Mouse (Mus musculus): Measurements from ENCODE around the gene Setd5. TPM values are rescaled to one million over a fixed set of nuclear protein-coding genes. Genes with fewer than 3 reads are reported as not detected.

Gene Setd5
- total RNA-seq, 2 experiments from 2014 or later = 36.4 to 41.2 TPM

DNA sequence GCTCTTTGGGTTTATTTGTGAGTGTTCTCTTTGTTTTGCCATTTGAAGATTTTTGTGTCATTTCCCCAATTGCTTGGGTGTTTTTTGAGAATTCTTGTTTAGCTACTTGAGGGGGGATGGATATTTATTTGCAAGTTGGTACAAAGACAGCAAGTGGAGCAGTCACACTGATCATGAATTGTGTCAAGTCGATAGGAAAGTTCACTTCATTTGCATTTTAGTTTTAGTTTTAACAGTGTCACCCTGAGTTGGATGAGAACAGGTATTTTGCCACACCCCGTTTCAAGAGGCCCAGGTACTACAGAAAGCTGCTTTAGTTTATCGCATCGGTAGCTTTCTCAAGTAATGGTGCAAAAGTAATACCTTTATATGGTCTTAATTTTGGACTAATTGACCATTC lies 25.4 kb downstream of the Setd5 start:
- no peak for DNase-seq
- intact Hi-C loops (cut with DNase I; ENCODE audit: low total_unique reads) = no loop called here

DNA sequence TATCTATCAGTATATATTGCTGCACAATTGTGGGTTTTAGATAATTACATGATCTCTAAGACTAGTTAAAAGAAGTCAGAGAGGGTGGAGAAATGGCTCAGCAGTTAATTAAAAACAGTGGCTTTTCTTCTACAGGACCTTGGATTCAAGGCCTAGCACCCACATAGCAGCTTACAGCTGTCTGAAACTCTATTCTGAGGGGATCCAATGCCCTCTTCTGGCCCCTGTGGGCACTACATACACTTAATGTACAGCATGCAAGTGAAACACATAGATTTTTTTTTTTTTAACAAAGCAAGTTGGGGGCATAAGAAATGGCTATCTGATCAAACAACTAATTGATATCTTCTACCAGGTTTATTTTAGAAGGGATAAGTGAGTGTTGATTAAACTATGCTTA lies 26.6 kb downstream of the Setd5 start:
- intact Hi-C loops (cut with DNase I; ENCODE audit: low total_unique reads) = no loop called here
- DNase-seq = peak; percentile 15

DNA sequence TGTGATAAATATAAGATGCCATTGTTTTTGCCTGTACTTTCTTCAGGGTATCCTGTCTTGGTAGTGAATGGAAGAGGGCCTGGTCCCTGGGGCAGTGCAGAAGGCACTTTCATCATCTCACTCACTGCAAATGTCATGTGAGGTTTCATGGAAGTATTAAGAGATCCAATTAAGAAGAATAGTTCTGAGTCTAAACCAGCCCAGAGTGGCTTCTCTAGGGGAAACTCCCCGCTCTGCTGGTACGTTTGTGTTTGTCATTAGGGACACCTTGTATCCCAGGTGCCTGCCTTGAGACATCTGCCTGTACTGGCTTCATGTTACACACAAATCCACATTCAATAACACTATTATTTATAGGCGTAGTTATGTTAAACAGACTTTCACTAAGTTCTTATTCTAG lies 32.2 kb downstream of the Setd5 start:
- DNase-seq = no peak
- intact Hi-C loops (cut with DNase I; ENCODE audit: low total_unique reads) = no loop called here

- intact Hi-C loops (cut with DNase I; ENCODE audit: low total_unique reads) = no loop called here
- no peak for DNase-seq
These were observed 32.8 kb downstream of the Setd5 start for GRCm38 (mm10) chr6:113109956-113110355.

- no peak for DNase-seq
These were observed 43.6 kb downstream of the Setd5 start for GRCm38 (mm10) chr6:113120806-113121205.

GRCm38 (mm10) chr6:113133360-113133759 lies 56.2 kb downstream of the Setd5 start:
- no peak for DNase-seq
- intact Hi-C loops (cut with DNase I; ENCODE audit: low total_unique reads) = no loop called here

More at GRCm38 (mm10) chr6:113120806-113121205, 43.6 kb downstream of the Setd5 start:
- intact Hi-C loops (cut with DNase I; ENCODE audit: low total_unique reads) = no loop called here

- intact Hi-C loops (cut with DNase I; ENCODE audit: low total_unique reads) = no loop called here
- DNase-seq = no peak
These were observed 64.4 kb downstream of the Setd5 start for GRCm38 (mm10) chr6:113141389-113142094.

DNA sequence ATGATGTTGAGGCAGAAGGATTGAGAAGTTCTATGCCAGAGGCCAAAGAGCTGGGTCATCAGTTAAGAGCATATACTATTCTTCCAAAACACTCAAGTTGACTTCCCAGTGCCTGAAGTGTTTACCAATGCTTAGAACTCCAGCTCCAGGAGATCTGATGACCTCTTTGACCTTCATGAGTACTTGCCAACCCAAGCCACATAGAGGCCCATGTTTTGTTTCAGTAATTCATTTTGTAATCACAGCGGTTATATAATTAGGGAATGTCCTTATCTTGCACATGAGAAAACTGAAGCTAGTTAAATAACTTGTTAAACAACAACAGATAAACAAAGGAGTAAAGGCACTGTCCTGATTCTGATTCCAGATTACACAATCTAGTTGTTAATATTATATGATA lies 67.6 kb downstream of the Setd5 start:
- intact Hi-C loops (cut with DNase I; ENCODE audit: low total_unique reads) = no loop called here
- no peak for DNase-seq

GRCm38 (mm10) chr6:113145249-113145648 lies 68.1 kb downstream of the Setd5 start:
- intact Hi-C loops (cut with DNase I; ENCODE audit: low total_unique reads) = no loop called here
- no peak for DNase-seq

- DNase-seq = no peak
- intact Hi-C loops (cut with DNase I; ENCODE audit: low total_unique reads) = loop anchor here (5.0 kb wide), 1 partner anchor 37 kb away; no protein-coding TSS in a partner anchor
These were observed 76.9 kb downstream of the Setd5 start for GRCm38 (mm10) chr6:113154071-113154470.

DNA sequence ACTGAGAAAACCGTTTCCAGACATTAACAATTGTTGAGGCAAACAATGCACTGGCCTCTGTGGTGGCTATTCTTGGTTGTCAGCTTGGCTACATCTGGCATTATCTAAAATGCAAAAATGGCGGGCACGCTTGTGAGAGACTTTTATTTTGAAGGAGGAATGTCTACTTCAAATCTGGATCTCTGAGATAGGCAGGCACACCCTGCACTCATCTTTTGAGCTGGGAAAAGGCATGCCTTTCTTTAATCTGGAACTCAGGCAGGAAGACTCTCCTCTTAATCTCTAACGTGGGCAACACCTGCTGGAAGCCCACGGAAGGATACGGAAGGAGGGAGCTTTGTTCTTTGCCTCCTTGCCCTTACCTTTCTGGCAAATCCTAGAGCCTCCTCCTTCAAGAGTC lies 77.7 kb downstream of the Setd5 start:
- intact Hi-C loops (cut with DNase I; ENCODE audit: low total_unique reads) = loop anchor here (5.0 kb wide), 1 partner anchor 38 kb away; no protein-coding TSS in a partner anchor

DNA sequence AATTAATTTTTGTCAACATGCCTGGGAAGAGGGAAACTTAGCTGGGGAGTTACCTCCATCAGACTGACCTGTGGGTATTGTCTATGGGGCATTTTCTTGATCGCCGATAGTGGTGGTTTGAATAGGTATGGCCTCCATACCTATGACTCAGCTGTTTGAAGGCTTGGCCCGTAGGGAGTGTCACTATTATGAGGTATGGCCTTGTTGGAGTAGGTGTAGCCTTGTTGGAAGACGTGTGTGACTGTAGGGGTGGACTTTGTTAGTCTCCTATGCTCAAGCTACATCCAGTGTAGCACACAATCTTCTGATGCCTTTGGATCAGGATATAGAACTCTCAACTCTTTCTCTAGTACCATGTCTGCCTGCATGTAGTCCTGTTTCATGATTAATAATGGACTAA lies 78.9 kb downstream of the Setd5 start:
- no peak for DNase-seq
- intact Hi-C loops (cut with DNase I; ENCODE audit: low total_unique reads) = no loop called here

More for the DNA sequence above, 77.7 kb downstream of the Setd5 start:
- no peak for DNase-seq

DNA sequence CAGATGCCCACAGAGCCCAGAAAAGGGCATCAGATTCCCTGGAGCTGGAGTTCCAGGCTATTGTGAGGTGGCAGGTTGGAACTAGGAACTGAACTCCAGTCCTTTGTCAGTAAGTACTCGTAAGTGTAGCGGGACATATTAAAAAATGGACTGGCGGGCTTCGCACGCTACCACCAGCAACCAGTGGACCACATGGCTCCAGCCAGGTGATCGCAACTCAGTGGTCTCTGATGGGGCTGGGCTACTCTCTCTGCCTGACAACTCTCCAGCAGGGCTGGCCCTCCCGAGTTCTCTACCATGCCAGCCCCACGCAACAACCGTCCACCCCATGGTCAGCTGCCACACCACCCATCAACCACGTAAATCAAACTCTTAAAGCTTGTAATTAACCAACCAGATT lies 82.9 kb downstream of the Setd5 start:
- intact Hi-C loops (cut with DNase I; ENCODE audit: low total_unique reads) = no loop called here
- no peak for DNase-seq

DNA sequence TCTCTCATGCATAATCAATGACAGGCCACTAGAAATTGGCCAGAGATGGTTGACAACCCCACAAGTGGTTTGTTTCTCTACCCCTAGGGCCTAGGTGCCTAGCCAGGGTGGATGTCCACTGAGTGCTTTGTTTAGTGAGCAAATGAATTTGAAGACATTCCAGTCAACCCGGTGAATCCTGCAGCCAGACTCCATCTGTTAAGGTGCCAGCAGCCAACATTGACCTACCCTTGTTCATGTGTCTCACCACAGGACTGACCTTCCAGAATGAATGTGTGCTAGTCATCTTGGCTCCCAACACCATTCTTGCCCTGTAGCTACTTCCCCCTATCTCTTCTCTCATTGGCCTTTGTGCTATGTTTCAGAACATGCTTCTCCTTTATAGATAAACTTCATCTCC lies 84.8 kb downstream of the Setd5 start:
- DNase-seq = no peak
- intact Hi-C loops (cut with DNase I; ENCODE audit: low total_unique reads) = no loop called here

DNA sequence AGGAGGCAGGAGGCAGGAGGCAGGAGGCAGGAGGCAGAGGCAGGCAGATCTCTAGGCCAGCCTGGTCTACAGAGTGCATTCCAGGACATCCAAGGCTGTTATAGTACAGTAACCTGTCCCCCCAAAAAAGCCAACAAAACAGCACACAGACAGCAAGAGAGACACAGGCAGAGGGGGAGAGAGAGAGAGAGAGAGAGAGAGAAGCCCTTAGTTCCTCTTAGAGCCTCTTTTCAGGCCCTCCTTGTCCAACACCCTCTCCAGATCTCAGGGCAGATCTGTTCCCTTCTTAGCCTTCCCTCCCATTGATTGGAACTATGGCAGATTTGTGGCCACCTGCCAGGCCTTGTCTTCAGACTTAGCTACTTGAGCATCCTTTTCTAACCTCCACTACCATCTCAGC lies 86.3 kb downstream of the Setd5 start:
- intact Hi-C loops (cut with DNase I; ENCODE audit: low total_unique reads) = no loop called here
- DNase-seq = no peak

GRCm38 (mm10) chr6:113166661-113167251 lies 89.6 kb downstream of the Setd5 start:
- intact Hi-C loops (cut with DNase I; ENCODE audit: low total_unique reads) = no loop called here
- DNase-seq = peak; percentile 60

- no peak for DNase-seq
- intact Hi-C loops (cut with DNase I; ENCODE audit: low total_unique reads) = no loop called here
These were observed 91.3 kb downstream of the Setd5 start for GRCm38 (mm10) chr6:113168316-113168975.

- DNase-seq = no peak
- intact Hi-C loops (cut with DNase I; ENCODE audit: low total_unique reads) = no loop called here
These were observed 92.7 kb downstream of the Setd5 start for GRCm38 (mm10) chr6:113169852-113170251.

GRCm38 (mm10) chr6:113170651-113171050 lies 93.5 kb downstream of the Setd5 start:
- DNase-seq = no peak

DNA sequence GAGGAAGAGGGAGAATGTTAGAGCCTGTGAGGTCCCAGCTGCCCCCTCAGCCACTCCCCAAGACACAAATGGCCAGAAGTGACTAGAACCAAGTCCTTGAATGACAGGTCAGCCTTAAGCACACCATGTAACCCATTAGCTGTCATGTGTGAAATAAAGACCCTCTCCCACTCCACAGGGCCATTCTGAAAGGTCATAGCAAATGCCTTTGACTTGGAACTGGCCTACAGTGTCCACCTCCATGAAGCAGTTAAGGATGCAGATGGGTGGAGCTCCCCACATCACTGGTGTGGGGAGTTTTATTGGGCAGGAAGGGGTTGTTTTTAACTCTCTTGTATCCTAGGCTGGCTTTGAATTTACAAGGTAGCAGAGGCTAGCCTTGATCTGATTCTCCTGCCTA lies 94.8 kb downstream of the Setd5 start:
- DNase-seq = no peak
- intact Hi-C loops (cut with DNase I; ENCODE audit: low total_unique reads) = no loop called here

More at GRCm38 (mm10) chr6:113170651-113171050, 93.5 kb downstream of the Setd5 start:
- intact Hi-C loops (cut with DNase I; ENCODE audit: low total_unique reads) = no loop called here

DNA sequence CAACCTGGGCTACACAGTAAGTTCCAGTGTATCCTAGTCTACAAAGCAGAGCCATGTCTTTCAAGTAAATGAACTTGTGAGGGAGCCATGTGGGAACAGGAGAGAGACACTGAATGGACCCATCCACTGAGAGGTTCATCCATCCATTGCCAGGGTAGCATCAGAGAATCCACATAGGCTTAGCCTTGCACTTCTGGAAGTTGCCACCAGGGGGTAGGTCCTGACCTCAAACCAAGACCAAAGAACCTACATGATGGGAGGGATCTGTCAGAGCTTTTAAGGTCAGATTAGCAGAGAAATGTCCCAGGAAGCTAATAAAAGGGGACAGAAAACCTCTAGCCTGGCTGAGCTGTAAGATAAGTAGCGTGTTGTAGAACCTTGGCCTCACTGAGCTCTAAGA lies 95.4 kb downstream of the Setd5 start:
- intact Hi-C loops (cut with DNase I; ENCODE audit: low total_unique reads) = no loop called here
- peak; percentile 54 for DNase-seq

Measured in gastrocnemius, postnatal 14 days (tissue).